Comparison of ENCODE assay signal across 8 mouse cellular contexts in genomic region chr3:60500571-60501527, GRCm38 (mm10). TPM values are rescaled to one million over a fixed set of nuclear protein-coding genes. Genes with fewer than 3 reads are reported as not detected.
A peak's percentile ranks its signal among the peaks of the same experiment; 100 is the strongest.
DNase-seq lines count a peak whose midpoint lies in the region; ATAC-seq and TF ChIP-seq lines count a peak whose summit lies in the region.

No protein-coding gene starts in this region.

- peak overlapping the region; percentile 98 for H3K9ac ChIP-seq in heart, embryonic 12.5 days
- peak overlapping the region; percentile 97 for H3K9ac ChIP-seq in kidney, embryonic 16.5 days (replicated peaks; ENCODE audit: low read length)
- H3K9ac ChIP-seq in liver, embryonic 12.5 days, result peak overlapping the region; percentile 99

- peak; percentile 89 for DNase-seq in CD4-positive, CD25-positive, alpha-beta regulatory T cell, adult 2 months (ENCODE audit: low read depth, low spot score)
- DNase-seq in brain, embryonic 14.5 days (ENCODE audit: low read depth), result peak; percentile 82
- peak; percentile 86 for DNase-seq in naive thymus-derived CD4-positive, alpha-beta T cell, adult 2 months (ENCODE audit: low read depth)
- DNase-seq in spleen, postnatal 4 days (ENCODE audit: low spot score in 2 of 2), result peak; percentile 81 to 90

- no peak for TF ChIP-seq CTCF in brain, embryonic 14.5 days (IDR thresholded peaks at IDR 0.05; ENCODE audit: borderline replicate concordance, extremely low read depth, insufficient read depth, insufficient read length)

- peak; percentile 90 for ATAC-seq in heart, embryonic 12.5 days (ENCODE audit: insufficient number of reproducible peaks, low FRiP score)
- peak; percentile 83 for ATAC-seq in kidney, embryonic 16.5 days (ENCODE audit: low FRiP score, low TSS enrichment)
- ATAC-seq in liver, embryonic 12.5 days, result peak; percentile 88

- peaks cover 74% of the 10 kb centered on the region for H3K4me1 ChIP-seq in erythroblast, embryonic 14.5 days (ENCODE audit: control insufficient read depth)
- peaks cover 42% of the 10 kb centered on the region for H3K4me1 ChIP-seq in heart, embryonic 12.5 days (replicated peaks)
- H3K4me1 ChIP-seq in kidney, embryonic 16.5 days (ENCODE audit: insufficient read depth, low read length), result peaks cover 45% of the 10 kb centered on the region
- H3K4me1 ChIP-seq in liver, embryonic 12.5 days, result peaks cover 69% of the 10 kb centered on the region

- peaks cover 9% of the 10 kb centered on the region for H3K36me3 ChIP-seq in erythroblast, embryonic 14.5 days (ENCODE audit: control insufficient read depth)
- no peaks in the 10 kb centered on the region for H3K36me3 ChIP-seq in heart, embryonic 12.5 days
- H3K36me3 ChIP-seq in kidney, embryonic 16.5 days (ENCODE audit: insufficient read depth, low read length), result no peaks in the 10 kb centered on the region
- H3K36me3 ChIP-seq in liver, embryonic 12.5 days, result no peaks in the 10 kb centered on the region

- H3K27me3 ChIP-seq in erythroblast, embryonic 14.5 days (ENCODE audit: control insufficient read depth), result no peaks in the 10 kb centered on the region
- H3K27me3 ChIP-seq in heart, embryonic 12.5 days (replicated peaks), result no peaks in the 10 kb centered on the region
- H3K27me3 ChIP-seq in kidney, embryonic 16.5 days (ENCODE audit: insufficient read depth, low read length), result no peaks in the 10 kb centered on the region
- no peaks in the 10 kb centered on the region for H3K27me3 ChIP-seq in liver, embryonic 12.5 days (replicated peaks)

- TF ChIP-seq POLR2A in brain, embryonic 14.5 days (IDR thresholded peaks at IDR 0.05; ENCODE audit: borderline replicate concordance, extremely low read depth, insufficient read depth, insufficient read length, poor library complexity, severe bottlenecking), result peak; percentile 83

- H3K4me3 ChIP-seq in erythroblast, embryonic 14.5 days (replicated peaks), result peak overlapping the region; percentile 97
- peak overlapping the region; percentile 98 for H3K4me3 ChIP-seq in heart, embryonic 12.5 days
- H3K4me3 ChIP-seq in kidney, embryonic 16.5 days (ENCODE audit: low read length), result peak overlapping the region; percentile 80
- H3K4me3 ChIP-seq in liver, embryonic 12.5 days, result peak overlapping the region; percentile 85

- H3K27ac ChIP-seq in heart, embryonic 12.5 days (ENCODE audit: poor library complexity, severe bottlenecking), result peak overlapping the region; percentile 100
- H3K27ac ChIP-seq in kidney, embryonic 16.5 days (ENCODE audit: low read length), result peak overlapping the region; percentile 94
- H3K27ac ChIP-seq in liver, embryonic 12.5 days, result peak overlapping the region; percentile 95

- H3K9me3 ChIP-seq in erythroblast, embryonic 14.5 days (ENCODE audit: control insufficient read depth, low read length), result no peaks in the 10 kb centered on the region
- no peaks in the 10 kb centered on the region for H3K9me3 ChIP-seq in heart, embryonic 12.5 days (replicated peaks)
- H3K9me3 ChIP-seq in kidney, embryonic 16.5 days (ENCODE audit: low read length), result no peaks in the 10 kb centered on the region
- no peaks in the 10 kb centered on the region for H3K9me3 ChIP-seq in liver, embryonic 12.5 days (replicated peaks)

- under 1% methylated on average over 96 of the region's 96 CpGs for WGBS in heart, embryonic 12.5 days
- WGBS in kidney, embryonic 16.5 days, result under 1% methylated on average over 69 of the region's 96 CpGs
- 4% methylated on average over 66 of the region's 96 CpGs for WGBS in liver, embryonic 12.5 days (ENCODE audit: insufficient replicate concordance)

- H3K4me2 ChIP-seq in heart, embryonic 12.5 days, result peak overlapping the region; percentile 89
- peak overlapping the region; percentile 76 for H3K4me2 ChIP-seq in kidney, embryonic 16.5 days (replicated peaks; ENCODE audit: low read depth, low read length)
- H3K4me2 ChIP-seq in liver, embryonic 12.5 days, result peak overlapping the region; percentile 89

RNA-seq across cellular contexts. Expression of gene Mbnl1, which starts 28.2 kb away (rescaled TPM):
- 15.9 and 25.3 TPM in 2 replicates for polyA plus RNA-seq in brain, embryonic 14.5 days (2012; rRNA removed)
- polyA plus RNA-seq in erythroblast, embryonic 14.5 days (2012), result 1.3 and 1.6 TPM in 2 replicates
- polyA plus RNA-seq in heart, embryonic 12.5 days (2016; fragmentation: Nextera tagmentation; extraction: Ambion mirVana), result 77.4 and 78.4 TPM in 2 replicates
- 83.6 and 88.5 TPM in 2 replicates for polyA plus RNA-seq in kidney, embryonic 16.5 days (2015; fragmentation: Nextera tagmentation; extraction: Ambion mirVana)
- polyA plus RNA-seq in liver, embryonic 12.5 days (2016; fragmentation: Nextera tagmentation; extraction: Ambion mirVana), result 169 and 171 TPM in 2 replicates

Comparison
In these comparisons a context has a peak if more than half of its experiments do, and no peak if none do; other contexts are left out.
1. Peak in every context shown above with its lines: DNase-seq, ATAC-seq, H3K4me3 ChIP-seq and H3K27ac ChIP-seq.